Mouse (Mus musculus): ENCODE measurements around the gene Elof1.
A peak's percentile ranks its signal among the peaks of the same experiment; 100 is the strongest.
"Not testable (repeated sequence)": the region's sequence is repeated elsewhere in the genome, so short reads cannot be mapped to it uniquely, and the experiment has no call there.

The Elof1 gene

DNA sequence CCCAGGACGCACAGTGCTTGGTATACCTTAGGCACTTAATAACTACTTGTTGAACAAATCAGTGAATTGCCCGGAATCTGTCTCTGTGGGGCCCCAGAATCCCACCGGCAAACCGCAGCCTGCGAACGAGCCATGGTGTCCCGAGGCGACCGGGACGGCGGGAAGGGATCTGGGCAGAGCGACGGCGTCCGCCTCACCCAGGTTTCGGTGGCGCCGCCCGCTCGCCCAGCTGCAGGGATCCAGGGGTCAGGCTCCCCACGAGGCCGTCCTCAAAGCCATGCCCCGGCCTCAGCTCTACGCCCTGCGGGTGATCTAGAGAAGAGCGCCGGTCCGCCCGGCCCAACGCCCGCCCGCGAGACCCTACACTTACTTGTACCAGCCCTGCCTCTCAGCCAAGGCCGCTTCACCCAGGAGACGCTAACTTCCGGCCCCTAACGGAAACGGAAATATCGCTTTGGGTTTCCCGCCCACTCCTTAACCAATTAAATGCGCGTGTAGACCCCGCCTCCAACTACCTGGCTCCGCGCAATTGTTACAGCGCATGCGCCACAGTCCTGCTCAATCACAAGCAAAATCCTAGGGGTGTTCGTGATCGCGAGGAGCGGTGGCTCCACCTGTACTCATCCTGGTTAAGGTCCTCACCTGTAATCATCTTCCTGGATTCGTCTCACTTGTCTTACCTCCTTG, at the start of gene Elof1:
Gene Elof1 (minus strand): TSS at position 433 of the 687 bp plus-strand sequence.
- peak; percentile 84 for DNase-seq (ENCODE audit: extremely low read depth, insufficient read length, low spot score)

DNA sequence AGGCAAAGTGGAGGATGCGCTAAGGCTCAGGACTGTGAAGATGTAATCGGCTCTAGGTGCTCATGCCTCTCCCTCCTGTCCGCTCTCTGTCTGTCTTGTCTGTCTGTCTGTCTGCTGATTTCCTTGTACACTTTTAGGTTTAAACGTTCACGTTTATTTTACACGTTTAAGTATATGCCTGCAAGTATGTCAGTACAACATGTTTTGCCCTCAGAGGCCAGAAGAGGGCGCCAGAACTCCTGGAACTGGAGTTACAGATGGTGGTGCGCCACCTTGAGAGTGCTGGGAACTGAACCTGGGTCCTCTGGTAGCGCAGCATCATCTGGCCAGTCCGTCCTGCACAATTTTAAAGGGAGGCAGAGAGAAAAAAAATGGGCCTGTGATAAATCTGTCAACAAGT, 49.7 kb upstream of the Elof1 start:
- DNase-seq (ENCODE audit: extremely low read depth, insufficient read length, low spot score), result no peak

DNA sequence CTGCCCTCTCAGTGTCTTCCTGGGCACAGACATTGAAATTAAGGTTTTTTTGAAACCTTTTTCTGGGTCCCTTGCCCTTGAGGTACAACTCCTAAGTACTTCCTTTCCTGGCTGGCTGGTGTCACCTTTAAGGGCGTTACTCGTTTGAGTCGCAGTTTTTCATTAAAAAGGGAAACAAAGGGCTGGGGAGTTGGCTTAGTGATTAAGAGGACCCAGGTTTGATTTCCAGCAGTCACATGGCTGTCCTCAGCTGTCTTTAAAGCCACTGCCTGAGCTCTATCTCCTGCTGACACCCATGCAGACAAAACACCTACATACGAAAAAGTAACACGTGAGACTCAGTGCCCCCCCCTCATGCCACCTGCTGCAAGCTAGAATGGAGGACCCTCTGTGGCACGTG, 49.0 kb upstream of the Elof1 start:
- no peak for DNase-seq (ENCODE audit: extremely low read depth, insufficient read length, low spot score)

GRCm38 (mm10) chr9:22164711-22165668, 48.0 kb upstream of the Elof1 start:
- no peak for DNase-seq (ENCODE audit: extremely low read depth, insufficient read length, low spot score)

- DNase-seq (ENCODE audit: extremely low read depth, insufficient read length, low spot score), result no peak
Measured at GRCm38 (mm10) chr9:22162912-22163311, 45.9 kb upstream of the Elof1 start.

DNA sequence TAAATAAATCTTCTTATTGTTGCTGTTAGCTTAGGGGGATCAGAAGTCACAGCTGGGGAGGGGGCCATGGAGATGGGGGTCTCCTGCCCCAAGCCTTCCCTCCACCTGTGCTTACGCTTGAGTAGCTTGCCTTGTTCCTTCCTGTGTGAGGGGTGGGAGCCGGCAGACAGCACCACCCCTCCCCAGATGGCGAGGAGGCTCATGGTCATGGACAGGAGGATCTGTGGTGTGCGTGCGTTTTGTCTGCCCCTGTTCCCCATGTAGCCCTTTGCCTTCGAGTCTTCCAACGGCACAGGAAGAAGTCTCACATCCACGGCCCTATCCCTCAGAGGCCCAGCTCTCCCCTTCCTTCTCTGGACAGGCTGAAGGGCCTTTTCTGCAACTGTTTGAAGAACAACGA, 45.3 kb upstream of the Elof1 start:
- no peak for DNase-seq (ENCODE audit: extremely low read depth, insufficient read length, low spot score)

DNA sequence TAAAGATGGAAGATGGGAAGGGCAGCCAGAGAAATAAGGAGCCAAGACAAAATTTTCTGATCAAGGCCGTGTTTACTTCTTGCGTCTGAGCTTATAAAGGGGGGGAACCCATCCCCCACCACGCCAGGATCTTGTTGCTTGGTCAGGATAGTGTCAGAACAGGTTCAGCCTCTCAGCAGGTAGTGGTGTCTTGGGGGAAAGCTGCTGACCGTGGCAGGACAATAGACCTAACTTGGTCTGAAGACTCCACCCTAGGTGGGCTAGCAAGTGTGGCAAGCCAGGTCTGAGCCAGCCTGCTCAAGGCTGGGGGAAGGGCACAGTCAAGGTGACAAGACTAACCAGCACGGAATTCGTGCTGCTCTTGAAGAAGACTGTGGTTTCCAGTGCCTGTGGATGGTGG, 44.3 kb upstream of the Elof1 start:
- DNase-seq (ENCODE audit: extremely low read depth, insufficient read length, low spot score), result no peak

- DNase-seq (ENCODE audit: extremely low read depth, insufficient read length, low spot score), result no peak
Measured at GRCm38 (mm10) chr9:22157516-22158265, 40.7 kb upstream of the Elof1 start.

- peak; percentile 96 for DNase-seq (ENCODE audit: extremely low read depth, insufficient read length, low spot score)
Measured at GRCm38 (mm10) chr9:22156497-22157245, 39.7 kb upstream of the Elof1 start, which contains the start of gene Pigyl. Gene Pigyl, plus strand, starts transcription at chr9:22156846.

- peak; percentile 56 for DNase-seq (ENCODE audit: extremely low read depth, insufficient read length, low spot score)
Measured at GRCm38 (mm10) chr9:22155614-22156013, 38.6 kb upstream of the Elof1 start.

GRCm38 (mm10) chr9:22153810-22154209, 36.8 kb upstream of the Elof1 start:
- DNase-seq (ENCODE audit: extremely low read depth, insufficient read length, low spot score), result no peak

DNA sequence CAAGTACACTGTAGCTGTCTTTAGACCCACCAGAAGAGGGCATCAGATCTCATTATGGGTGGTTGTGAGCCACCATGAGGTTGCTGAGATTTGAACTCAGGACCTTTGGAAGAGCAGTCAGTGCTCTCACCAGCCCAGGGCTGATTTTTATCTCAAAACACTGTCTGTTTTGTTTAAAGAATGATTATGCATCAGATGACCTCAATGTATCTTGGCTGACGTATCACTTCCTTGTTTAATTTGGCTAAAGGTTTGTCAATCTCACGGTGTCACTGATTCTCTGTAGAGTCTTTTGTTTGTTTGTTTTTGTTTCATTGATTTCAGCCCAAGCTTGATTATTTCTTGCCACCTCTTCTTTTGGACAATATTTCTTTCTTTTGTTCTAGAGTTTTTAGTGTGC, 34.0 kb upstream of the Elof1 start:
- no peak for DNase-seq (ENCODE audit: extremely low read depth, insufficient read length, low spot score)

GRCm38 (mm10) chr9:22150249-22150693, 33.3 kb upstream of the Elof1 start:
- not testable (repeated sequence) for DNase-seq (ENCODE audit: extremely low read depth, insufficient read length, low spot score)

GRCm38 (mm10) chr9:22149426-22150248, 32.7 kb upstream of the Elof1 start:
- no peak for DNase-seq (ENCODE audit: extremely low read depth, insufficient read length, low spot score)

DNA sequence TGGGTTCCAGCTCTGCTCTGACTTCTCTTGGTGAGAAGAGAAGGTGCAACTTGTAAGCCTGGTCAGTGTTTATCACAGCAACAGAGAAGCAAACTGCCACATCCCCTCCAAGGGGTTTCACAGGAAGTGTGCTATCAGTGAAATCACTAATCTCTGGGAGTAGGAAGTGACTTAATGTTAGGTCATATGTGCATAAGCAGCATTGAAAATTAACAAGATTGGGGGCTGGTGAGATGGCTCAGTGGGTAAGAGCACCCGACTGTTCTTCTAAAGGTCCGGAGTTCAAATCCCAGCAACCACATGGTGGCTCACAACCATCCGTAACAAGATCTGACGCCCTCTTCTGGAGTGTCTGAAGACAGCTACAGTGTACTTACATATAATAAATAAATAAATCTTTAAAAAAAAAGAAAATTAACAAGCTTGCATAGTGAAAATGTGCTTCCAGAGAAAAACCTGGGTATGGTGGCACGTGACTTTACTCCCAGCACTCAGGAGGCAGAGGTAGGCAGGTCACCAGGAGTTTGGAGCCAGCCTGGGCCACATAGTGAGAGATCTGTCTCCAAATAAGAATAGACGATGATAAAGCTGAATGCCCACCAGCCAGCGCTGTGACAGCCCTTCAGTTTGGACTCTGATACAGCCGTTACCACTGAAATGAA, 27.5 kb upstream of the Elof1 start:
- DNase-seq (ENCODE audit: extremely low read depth, insufficient read length, low spot score), result no peak

GRCm38 (mm10) chr9:22143108-22144037, 26.4 kb upstream of the Elof1 start:
- no peak for DNase-seq (ENCODE audit: extremely low read depth, insufficient read length, low spot score)

DNA sequence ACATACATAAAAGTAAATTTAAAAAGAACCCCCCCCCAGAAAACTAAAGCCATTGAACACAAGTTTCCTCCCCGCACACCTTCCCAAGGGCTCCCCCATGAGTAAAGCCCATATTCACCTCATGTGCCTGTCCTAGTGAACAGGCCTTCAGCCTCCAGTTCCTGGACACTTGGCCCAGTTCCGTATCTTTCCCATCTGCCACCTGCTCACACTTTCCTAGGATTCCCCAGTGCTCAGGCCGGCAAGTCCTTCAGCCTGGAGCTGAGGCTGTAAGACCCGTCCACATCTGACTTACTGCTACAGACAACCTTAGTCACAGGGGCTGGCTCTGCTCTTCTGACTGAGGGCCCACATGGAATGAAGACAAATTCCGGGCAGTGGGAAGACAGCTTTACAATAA, 22.8 kb upstream of the Elof1 start:
- no peak for DNase-seq (ENCODE audit: extremely low read depth, insufficient read length, low spot score)

DNA sequence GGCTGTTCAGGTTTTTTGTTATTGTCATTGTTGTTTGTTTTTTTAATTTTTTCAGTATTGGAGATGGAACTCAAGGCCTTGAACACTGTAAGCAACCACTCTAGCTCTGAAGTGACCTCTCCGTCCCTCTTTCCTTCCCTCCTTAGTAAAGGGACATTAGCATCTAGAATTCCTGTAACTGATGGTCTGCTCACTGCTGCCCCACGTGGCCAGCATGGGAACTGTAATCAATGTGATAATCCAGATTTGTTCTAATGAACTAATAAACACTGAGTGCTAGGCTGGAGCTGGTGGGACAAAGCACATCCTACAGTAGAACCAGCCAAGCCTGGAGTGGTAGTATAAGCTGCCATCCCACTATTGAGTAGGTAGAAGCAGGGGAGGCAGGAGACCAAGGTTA, 21.5 kb upstream of the Elof1 start:
- DNase-seq (ENCODE audit: extremely low read depth, insufficient read length, low spot score), result no peak

All from 3134 (cell line).